Mouse (Mus musculus) lung, adult 2 months (tissue): ENCODE data around the gene 1110008L16Rik. TPM values are rescaled to one million over a fixed set of nuclear protein-coding genes. Genes with fewer than 3 reads are reported as not detected.
"Not testable (repeated sequence)": the region's sequence is repeated elsewhere in the genome, so short reads cannot be mapped to it uniquely, and the experiment has no call there.

Experiments used
- DNase-seq: peaks from one replicate; pipeline ENCODE4 v3.0.0; 2022
- H3K4me1 ChIP-seq: fragments of 200-500 bp; 2 replicates; pipeline ENCODE4 v1.6.1; 2011; ENCODE audit warnings: low read length; ENCODE audit not compliant: control insufficient read depth, insufficient read depth
- H3K4me3 ChIP-seq: fragments of 200-500 bp; replicated peaks from 2 replicates; pipeline ENCODE3; 2011; ENCODE audit warnings: low read depth, mild to moderate bottlenecking, control low read depth, low read length; ENCODE audit errors: extremely low read depth
- CTCF ChIP-seq: fragments of 200-500 bp; IDR thresholded peaks from 2 replicates; pipeline ENCODE4 v1.5.1; 2011; ENCODE audit warnings: mild to moderate bottlenecking, low read length, control low read depth; ENCODE audit not compliant: insufficient read depth
- POLR2A ChIP-seq: fragments of 200-500 bp; IDR thresholded peaks from 2 replicates; pipeline ENCODE4 v1.6.1; 2011; ENCODE audit warnings: low read depth, mild to moderate bottlenecking, control low read depth, low read length, borderline replicate concordance; ENCODE audit errors: extremely low read depth
- WGBS: fragments of 180-500 bp; shearing (Covaris S2); methylation state at CpG from one replicate; pipeline ENCODE4 v1.1.7; 2018; 5-methylcytosine and 5-hydroxymethylcytosine counted together
- polyA plus RNA-seq: library from polyadenylated mRNA; depleted of rRNA; stranded (reverse); fragments of >200 nt; gene quantifications from 2 replicates; pipeline ENCODE4 v1.2.3, GENCODE M21; 2012; rRNA removed

1110008L16Rik gene
- 2.3 and 3.1 TPM in 2 replicates for polyA plus RNA-seq

DNA sequence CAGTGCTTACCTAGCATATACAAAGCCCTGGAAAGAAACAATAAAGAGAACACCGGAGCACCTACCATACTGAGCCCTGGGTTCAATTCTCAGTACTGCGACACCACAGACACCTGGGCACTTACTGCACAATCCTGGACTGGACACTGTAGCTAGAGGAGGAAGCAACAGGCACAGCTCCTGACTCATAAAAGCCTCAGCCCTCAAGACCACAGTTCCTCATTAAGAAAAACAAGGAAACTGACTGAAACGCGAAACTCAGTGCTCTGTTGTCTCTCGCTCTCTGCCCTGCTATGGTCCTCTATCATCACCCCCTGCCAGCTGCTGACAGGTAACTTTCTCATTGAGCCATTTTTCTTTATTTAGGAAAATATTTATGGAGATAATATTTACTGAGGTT is at the start of gene 1110008L16Rik:
1110008L16Rik (plus strand) TSS at position 242 of the 400 bp plus-strand sequence.
- DNase-seq, result no peak

DNA sequence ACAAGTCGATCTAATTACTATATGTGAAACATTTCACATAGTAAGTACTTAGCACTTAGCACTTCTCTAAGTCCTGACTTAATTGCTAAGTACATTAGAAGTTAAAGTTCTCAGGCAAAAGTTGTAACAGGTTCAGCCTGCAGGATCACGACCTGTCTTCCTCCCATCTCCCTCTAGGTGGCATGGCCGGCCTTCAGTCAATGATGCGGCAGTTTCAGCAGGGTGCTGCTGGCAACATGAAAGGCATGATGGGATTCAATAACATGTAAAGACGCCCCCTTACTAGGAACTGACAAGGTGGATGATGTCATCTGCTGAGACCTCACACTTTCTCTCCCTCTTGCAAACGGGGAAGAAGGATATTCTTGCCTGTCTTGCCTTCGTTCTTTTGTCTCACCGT is 37.4 kb upstream of the 1110008L16Rik start:
- H3K4me1 ChIP-seq, DNase-seq, H3K4me3 ChIP-seq: not testable (repeated sequence)
- no CpG with 5 or more reads among the region's 8 CpGs for WGBS

More for the DNA sequence above, at the start of gene 1110008L16Rik:
- 78% methylated on average over 5 of the region's 5 CpGs for WGBS
- no peak for TF ChIP-seq CTCF
- TF ChIP-seq POLR2A, result no peak
- no peak within 1 kb of the TSS for H3K4me3 ChIP-seq
- peaks cover 12% of the 10 kb centered on the region; the same call in 1 of the 2 replicates for H3K4me1 ChIP-seq

DNA sequence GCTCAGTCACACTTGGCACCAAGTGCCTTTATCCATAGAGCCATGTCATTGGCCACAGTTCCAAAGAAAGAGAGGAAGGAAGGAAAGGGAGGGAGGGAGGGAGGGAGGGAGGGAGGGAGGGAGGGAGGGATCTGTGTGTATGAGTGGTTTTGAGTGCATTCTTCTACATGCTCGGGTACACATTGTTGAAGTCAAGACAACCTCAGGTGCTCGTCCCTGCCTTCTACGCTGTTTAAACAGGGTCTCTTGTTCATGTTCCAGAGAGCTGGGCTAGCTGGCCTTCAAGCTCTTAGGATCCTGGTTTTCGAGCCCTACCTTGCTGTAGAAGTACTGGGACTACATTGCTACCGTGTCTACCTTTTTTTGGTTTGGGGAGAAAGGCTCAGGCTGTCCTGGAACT is 36.0 kb upstream of the 1110008L16Rik start:
- not testable (repeated sequence) for H3K4me3 ChIP-seq, DNase-seq, H3K4me1 ChIP-seq
- WGBS, result no CpG with 5 or more reads among the region's 5 CpGs

DNA sequence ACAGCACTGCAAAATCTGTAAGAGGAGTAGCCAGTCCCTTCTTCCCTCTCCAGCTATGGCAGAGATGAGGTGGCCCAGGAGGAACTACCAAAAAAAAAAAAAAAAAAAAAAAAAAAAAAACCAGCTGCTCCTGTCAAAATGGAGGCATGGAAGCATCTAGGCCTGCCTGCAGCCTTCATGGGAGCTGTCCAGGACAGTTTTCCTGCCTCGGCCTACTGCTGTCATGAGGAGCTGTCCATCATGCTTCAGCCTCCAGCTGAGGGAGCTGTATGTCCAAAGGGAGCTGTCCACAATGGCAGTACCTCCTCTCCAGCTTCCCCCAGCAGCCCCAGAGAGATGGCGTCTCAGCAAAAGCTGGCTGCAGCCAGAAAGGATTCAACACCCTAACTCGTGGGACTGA is 27.1 kb upstream of the 1110008L16Rik start:
- Histone ChIP-seq H3K4me1 (no peaks in the 10 kb centered on the region), H3K4me3 (no peak overlapping the region)
- no peak for DNase-seq
- TF ChIP-seq POLR2A, result no peak
- no peak for TF ChIP-seq CTCF
- whole genome bisulfite sequencing, result 70% methylated on average over 3 of the region's 3 CpGs

DNA sequence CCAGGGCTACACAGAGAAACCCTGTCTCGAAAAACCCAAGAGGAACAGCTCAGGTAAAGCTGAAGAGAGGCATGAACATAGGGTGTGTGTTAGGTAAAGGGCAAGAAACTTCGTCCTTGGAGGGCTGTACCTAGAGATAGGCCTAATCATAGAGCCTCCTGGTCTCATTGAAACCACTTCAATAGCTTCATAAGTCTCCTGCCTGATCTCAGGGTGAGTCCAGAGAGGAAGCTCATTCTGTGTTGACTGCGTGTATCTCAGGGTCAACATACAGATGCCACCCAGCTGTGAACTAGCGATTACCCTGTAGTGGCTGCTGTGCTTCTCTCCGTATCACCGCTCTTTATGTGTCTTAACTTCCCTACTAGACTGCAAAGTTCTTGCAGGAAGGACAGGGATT is 21.8 kb upstream of the 1110008L16Rik start:
- H3K4me3 ChIP-seq, DNase-seq, H3K4me1 ChIP-seq: not testable (repeated sequence)
- 82% methylated on average over 3 of the region's 6 CpGs for WGBS

DNA sequence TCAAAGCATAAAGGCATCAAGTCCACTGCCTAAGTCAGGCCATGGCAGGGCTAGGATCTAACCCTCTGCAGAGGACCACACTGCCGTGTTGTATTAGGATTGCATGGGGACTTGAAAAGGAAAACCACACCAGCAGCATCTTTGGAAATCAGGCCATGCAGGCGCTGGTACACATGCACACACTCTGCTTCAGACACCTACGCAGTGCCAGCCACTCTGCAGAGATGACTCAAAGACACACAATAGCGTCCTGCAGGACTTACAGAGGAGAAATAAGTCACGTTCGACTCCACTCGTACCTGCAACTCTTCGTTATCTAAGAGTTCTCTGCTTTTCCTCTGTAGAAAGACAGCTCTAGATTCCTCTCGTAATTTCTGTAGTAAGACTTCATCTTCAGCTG is 1.3 kb upstream of the 1110008L16Rik start:
- H3K4me1 ChIP-seq, result peaks cover 9% of the 10 kb centered on the region; the same call in 1 of the 2 replicates
- DNase-seq, result no peak
- WGBS, result 94% methylated on average over 9 of the region's 9 CpGs
- TF ChIP-seq POLR2A, result no peak
- TF ChIP-seq CTCF, result no peak
- H3K4me3 ChIP-seq, result no peak overlapping the region

DNA sequence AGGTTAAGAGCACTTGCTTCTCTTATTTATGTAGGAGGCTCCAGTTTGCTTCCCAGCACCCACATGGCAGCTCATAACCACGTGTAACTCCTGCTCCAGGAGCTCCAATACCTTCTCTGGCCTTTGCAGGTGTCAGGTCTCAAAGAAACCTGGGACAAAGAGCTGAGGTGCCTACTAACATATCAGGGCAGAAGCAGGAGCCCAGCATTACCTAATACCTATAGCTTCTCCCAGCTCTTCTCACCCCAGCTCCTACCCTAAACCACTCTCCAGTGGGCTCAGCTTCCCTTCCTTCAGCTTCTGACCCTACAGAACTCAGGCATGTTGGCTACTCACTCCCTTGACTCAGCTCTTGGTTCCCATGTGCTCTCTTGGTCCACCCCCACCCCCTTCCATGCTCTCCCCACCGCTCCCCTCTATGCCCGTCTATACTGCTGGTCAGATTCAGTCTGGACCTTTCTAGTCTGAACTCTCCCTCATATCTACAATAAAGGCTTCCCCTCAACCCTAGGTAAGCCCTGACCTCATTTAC is 1.5 kb downstream of the 1110008L16Rik start:
- 84% methylated on average over 3 of the region's 3 CpGs for WGBS

DNA sequence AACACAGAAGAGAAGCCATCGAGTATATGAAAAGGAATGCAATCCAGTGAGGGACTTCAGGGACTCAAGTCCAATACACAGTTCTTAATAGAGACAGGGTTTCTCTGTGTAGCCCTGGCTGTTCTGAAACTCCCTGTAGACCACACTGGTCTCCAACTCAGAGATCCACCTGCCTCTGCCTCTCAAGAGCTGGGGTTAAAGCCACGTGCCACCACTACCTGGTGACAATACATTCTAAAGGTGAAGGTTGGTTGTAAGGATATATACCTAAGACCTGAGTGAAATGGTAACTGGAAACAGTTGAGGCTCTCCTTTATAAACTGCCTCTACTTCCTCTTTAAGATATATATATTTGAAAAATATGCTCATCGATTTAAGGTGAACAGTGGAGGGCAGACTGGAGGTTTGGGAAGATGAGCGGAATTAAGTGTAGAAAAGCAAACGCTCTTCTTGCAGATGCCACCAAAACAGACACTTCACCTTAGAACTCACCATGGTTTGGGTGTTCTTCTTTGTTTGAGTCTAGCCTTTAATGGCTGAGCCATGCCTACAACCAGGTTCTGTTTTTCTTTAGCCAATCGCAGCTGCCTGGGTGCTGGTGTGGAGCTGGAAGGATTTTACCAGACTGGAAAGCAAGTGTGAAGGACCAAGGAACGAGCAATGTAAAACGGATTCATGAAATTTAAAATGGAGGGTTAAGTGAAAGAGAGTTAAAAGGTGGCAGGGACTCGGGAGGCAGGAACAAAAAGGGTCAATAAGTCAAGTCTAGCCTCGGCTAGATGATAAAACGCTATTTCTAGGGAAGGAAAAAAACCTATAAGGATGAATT is 2.3 kb downstream of the 1110008L16Rik start:
- DNase-seq, result no peak
- H3K4me1 ChIP-seq, result peaks cover 12% of the 10 kb centered on the region; the same call in 1 of the 2 replicates
- 34% methylated on average over 11 of the region's 11 CpGs for WGBS
- peak overlapping the region; percentile 98 for H3K4me3 ChIP-seq
- TF ChIP-seq CTCF, result no peak
- TF ChIP-seq POLR2A, result no peak

More for the DNA sequence above, 1.5 kb downstream of the 1110008L16Rik start:
- H3K4me3 ChIP-seq, result no peak overlapping the region
- H3K4me1 ChIP-seq, result peaks cover 12% of the 10 kb centered on the region; the same call in 1 of the 2 replicates
- DNase-seq, result no peak
- TF ChIP-seq CTCF (no peak), POLR2A (no peak)

DNA sequence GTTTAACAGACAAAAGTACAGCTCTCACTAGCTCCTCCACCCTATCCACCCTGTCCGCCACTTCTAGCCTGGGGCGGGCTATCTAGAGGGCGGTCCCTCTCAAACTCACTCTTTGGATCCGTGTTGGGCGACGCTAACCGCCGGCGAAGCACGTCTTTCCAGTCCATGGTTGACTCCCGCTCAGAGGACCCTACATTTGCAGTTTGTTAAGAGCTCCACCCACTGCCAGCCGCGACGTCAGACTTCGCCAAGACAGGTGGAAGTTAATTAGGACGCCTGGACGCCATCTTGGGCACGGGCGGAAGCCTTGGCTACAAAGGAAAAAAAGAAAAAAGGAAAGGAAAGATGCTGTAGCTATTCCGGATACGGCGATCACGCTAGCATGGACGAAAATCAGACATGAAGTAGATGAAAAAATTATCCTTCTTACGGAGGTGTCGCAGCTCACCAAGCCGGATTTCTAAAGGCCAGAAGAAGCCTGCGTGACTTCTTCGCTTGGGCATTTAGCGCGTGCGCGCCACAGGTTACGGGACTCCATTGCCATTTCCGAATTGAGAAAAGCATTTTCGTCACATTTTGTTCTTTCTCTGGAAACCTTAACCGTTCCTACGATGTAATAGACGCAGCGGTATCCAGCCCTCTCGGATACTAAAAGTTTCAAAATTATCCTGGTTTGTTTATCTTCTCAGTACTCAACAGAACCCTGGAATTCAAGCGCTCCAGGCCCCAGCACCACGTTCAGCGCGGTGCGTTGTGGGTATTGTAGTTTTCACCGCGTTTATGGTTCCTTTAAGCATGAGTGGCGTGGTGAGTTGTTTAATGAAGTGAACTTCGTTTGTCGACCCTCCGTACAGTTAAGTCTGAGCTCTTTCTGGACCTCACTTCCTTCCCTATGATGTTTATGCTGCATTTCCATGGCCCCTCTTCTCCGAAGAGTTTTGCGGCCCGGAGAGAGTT is 3.4 kb downstream of the 1110008L16Rik start, which contains the start of gene Ppp2r3c:
Ppp2r3c (minus strand) TSS at position 514 of the 957 bp plus-strand sequence.
- WGBS, result under 1% methylated on average over 55 of the region's 55 CpGs
- TF ChIP-seq POLR2A (peak; percentile 76; the same call in 1 of the 2 replicates), CTCF (no peak)

DNA sequence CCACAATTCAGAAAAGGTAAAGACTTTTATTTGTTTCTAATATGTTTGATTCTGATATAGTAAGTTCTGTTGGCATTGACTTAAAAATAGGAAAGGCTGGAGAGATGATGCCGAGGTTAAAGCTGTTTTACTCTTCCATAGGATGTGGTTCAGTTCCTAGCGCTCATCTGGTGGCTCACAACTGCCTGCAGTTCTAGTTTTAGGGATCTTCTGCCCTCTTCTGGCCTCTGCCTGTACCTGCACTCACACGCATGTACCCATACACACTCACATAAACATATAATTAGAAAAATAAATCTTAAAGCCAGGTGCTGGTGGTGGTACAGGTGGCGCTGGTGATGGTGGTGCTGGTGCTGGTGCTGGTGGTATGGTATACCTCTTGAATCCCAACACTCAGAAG is 7.0 kb downstream of the 1110008L16Rik start:
- peaks cover 9% of the 10 kb centered on the region; the same call in 1 of the 2 replicates for H3K4me1 ChIP-seq
- WGBS, result over 99% methylated on average over 4 of the region's 4 CpGs

More for the DNA sequence above, 3.4 kb downstream of the 1110008L16Rik start, which contains the start of gene Ppp2r3c:
- DNase-seq, result peak; percentile 91
- peak within 1 kb of the TSS; percentile 98 for H3K4me3 ChIP-seq
- H3K4me1 ChIP-seq, result peaks cover 12% of the 10 kb centered on the region; the same call in 1 of the 2 replicates

More for the DNA sequence above, 7.0 kb downstream of the 1110008L16Rik start:
- H3K4me3 ChIP-seq, result no peak overlapping the region
- no peak for TF ChIP-seq CTCF
- TF ChIP-seq POLR2A, result no peak
- DNase-seq, result no peak
